Mouse (Mus musculus): ENCODE data around the gene Rbbp4. TPM values are rescaled to one million over a fixed set of nuclear protein-coding genes. Genes with fewer than 3 reads are reported as not detected.

Gene Rbbp4
- polyA plus RNA-seq, 1 experiment from 2014 or later, result 390 TPM

GRCm38 (mm10) chr4:129259101-129259500 lies 76.1 kb downstream of the Rbbp4 start:
- no peaks in the 10 kb centered on the region; the same call in 1 of the 2 replicates for H3K27me3 ChIP-seq (ENCODE audit: control insufficient read depth, insufficient read depth, low read depth, low read length)
- WGBS, result 89% methylated on average over 4 of the region's 4 CpGs
- no peak for ATAC-seq (ENCODE audit: low read depth)
- no peaks in the 10 kb centered on the region for H3K36me3 ChIP-seq (ENCODE audit: control insufficient read depth, insufficient read depth, low read length)
- H3K9ac ChIP-seq (ENCODE audit: low read length), result no peak overlapping the region
- H3K9me3 ChIP-seq (ENCODE audit: control insufficient read depth, low read length), result no peaks in the 10 kb centered on the region
- peaks cover 25% of the 10 kb centered on the region for H3K4me1 ChIP-seq (replicated peaks; ENCODE audit: control insufficient read depth, insufficient read depth, low read length)
- H3K4me3 ChIP-seq (ENCODE audit: low read length), result no peak overlapping the region
- H3K27ac ChIP-seq (ENCODE audit: low read length), result no peak overlapping the region
- no peak overlapping the region for H3K4me2 ChIP-seq (ENCODE audit: low read depth, low read length)

Small RNA genes within 50 kb of the gene (microRNA-seq; reads per million reads assigned to microRNA genes)
- gene Gm22994, result not detected

Other genes with a start within 250 kb of the Rbbp4 start
- 16.3 and 17.7 TPM in 2 replicates for gene Tmem54, start 229.8 kb downstream of the Rbbp4 start, polyA plus RNA-seq (2015; fragmentation: Nextera tagmentation; extraction: Ambion mirVana)
- gene Hpca, start 213.3 kb downstream of the Rbbp4 start, polyA plus RNA-seq (2015; fragmentation: Nextera tagmentation; extraction: Ambion mirVana), result 2.6 and 2.8 TPM in 2 replicates
- gene Fndc5, start 198.4 kb downstream of the Rbbp4 start, polyA plus RNA-seq (2015; fragmentation: Nextera tagmentation; extraction: Ambion mirVana), result 2.2 and 2.9 TPM in 2 replicates
- 15.4 and 15.8 TPM in 2 replicates for gene S100pbp, start 145.6 kb downstream of the Rbbp4 start, polyA plus RNA-seq (2015; fragmentation: Nextera tagmentation; extraction: Ambion mirVana)
- gene Yars, start 145.6 kb downstream of the Rbbp4 start, polyA plus RNA-seq (2015; fragmentation: Nextera tagmentation; extraction: Ambion mirVana), result 58.5 and 61.2 TPM in 2 replicates
- 3.4 and 3.8 TPM in 2 replicates for gene C77080, start 74.0 kb downstream of the Rbbp4 start, polyA plus RNA-seq (2015; fragmentation: Nextera tagmentation; extraction: Ambion mirVana)
- gene Sync, start 47.8 kb downstream of the Rbbp4 start, polyA plus RNA-seq (2015; fragmentation: Nextera tagmentation; extraction: Ambion mirVana), result 0.50 and 0.75 TPM in 2 replicates
- 45.5 and 47.3 TPM in 2 replicates for gene Zbtb8os, start 325 bp upstream of the Rbbp4 start, polyA plus RNA-seq (2015; fragmentation: Nextera tagmentation; extraction: Ambion mirVana)
- gene Zbtb8a, start 42.7 kb upstream of the Rbbp4 start, polyA plus RNA-seq (2015; fragmentation: Nextera tagmentation; extraction: Ambion mirVana), result 21.7 and 22.0 TPM in 2 replicates
- 2.7 and 4.1 TPM in 2 replicates for gene Zbtb8b, start 105.5 kb upstream of the Rbbp4 start, polyA plus RNA-seq (2015; fragmentation: Nextera tagmentation; extraction: Ambion mirVana)
- 25.5 and 29.2 TPM in 2 replicates for gene Bsdc1, start 126.2 kb upstream of the Rbbp4 start, polyA plus RNA-seq (2015; fragmentation: Nextera tagmentation; extraction: Ambion mirVana)
- not detected in 2 replicates for gene Tssk3, start 155.7 kb upstream of the Rbbp4 start, polyA plus RNA-seq (2015; fragmentation: Nextera tagmentation; extraction: Ambion mirVana)
- gene Fam229a, start 155.8 kb upstream of the Rbbp4 start, polyA plus RNA-seq (2015; fragmentation: Nextera tagmentation; extraction: Ambion mirVana), result not detected in 2 replicates
- gene Marcksl1, start 178.2 kb upstream of the Rbbp4 start, polyA plus RNA-seq (2015; fragmentation: Nextera tagmentation; extraction: Ambion mirVana), result 506 and 544 TPM in 2 replicates
- 243 and 247 TPM in 2 replicates for gene Hdac1, start 207.3 kb upstream of the Rbbp4 start, polyA plus RNA-seq (2015; fragmentation: Nextera tagmentation; extraction: Ambion mirVana)
- gene Lck, start 238.3 kb upstream of the Rbbp4 start, polyA plus RNA-seq (2015; fragmentation: Nextera tagmentation; extraction: Ambion mirVana), result 10.7 and 26.5 TPM in 2 replicates
- 5.3 and 6.3 TPM in 2 replicates for gene Fam167b, start 243.2 kb upstream of the Rbbp4 start, polyA plus RNA-seq (2015; fragmentation: Nextera tagmentation; extraction: Ambion mirVana)